Mouse (Mus musculus) liver, adult 2 months (tissue): ENCODE data around the gene Olfr1441.

ENCODE experiments used
- CTCF ChIP-seq: fragments of 200-500 bp; IDR thresholded peaks from 2 replicates; pipeline ENCODE4 v1.5.1; 2011; ENCODE audit warnings: low read depth, low read length, control low read depth
- POLR2A ChIP-seq: fragments of 200-500 bp; IDR thresholded peaks from 2 replicates; pipeline ENCODE4 v1.6.1; 2011; ENCODE audit warnings: low read length, control low read depth; ENCODE audit not compliant: insufficient read depth; ENCODE audit errors: extremely low read depth

DNA sequence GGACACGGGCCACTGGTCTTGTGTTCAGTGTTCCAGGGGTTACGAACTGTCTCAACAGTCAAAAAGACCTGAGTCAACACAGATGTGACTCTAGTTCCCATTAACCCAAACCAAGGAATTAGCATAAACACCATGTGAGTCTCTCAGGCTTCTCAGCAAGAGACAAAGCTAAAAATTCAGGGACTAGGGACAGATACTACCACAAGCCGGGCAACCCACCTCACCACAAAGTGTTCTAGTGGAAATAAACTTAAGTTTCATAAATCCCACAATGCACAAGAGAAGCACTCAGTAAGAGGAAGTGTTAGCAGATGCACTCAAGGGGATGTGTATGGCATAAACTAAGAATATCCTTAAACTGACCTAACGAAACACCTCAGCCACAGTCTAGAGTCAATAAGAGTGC is 17.8 kb downstream of the Olfr1441 start:
- TF ChIP-seq POLR2A = no peak
- TF ChIP-seq CTCF = no peak
